In genomic region chr1:88752332-88752731, GRCm38 (mm10) we compare ENCODE assay signal across 8 mouse cellular contexts. TPM values are rescaled to one million over a fixed set of nuclear protein-coding genes. Genes with fewer than 3 reads are reported as not detected.
DNase-seq lines count a peak whose midpoint lies in the region; ATAC-seq and TF ChIP-seq lines count a peak whose summit lies in the region.

No protein-coding gene starts in this region.

- H3K9me3 ChIP-seq in kidney, embryonic 15.5 days (replicated peaks): no peaks in the 10 kb centered on the region; the same call in 1 of the 2 replicates
- no peaks in the 10 kb centered on the region for H3K9me3 ChIP-seq in midbrain, postnatal 0 days (ENCODE audit: low read length)

- peak; percentile 82 for TF ChIP-seq CTCF in midbrain, postnatal 0 days (IDR thresholded peaks at IDR 0.05)
- TF ChIP-seq CTCF in cerebellum, adult 2 months (IDR thresholded peaks at IDR 0.05; ENCODE audit: borderline replicate concordance, insufficient read depth, low read depth, low read length): no peak

- no peak overlapping the region for H3K4me3 ChIP-seq in kidney, embryonic 15.5 days (replicated peaks)
- H3K4me3 ChIP-seq in midbrain, postnatal 0 days (ENCODE audit: low read depth, low read length): no peak overlapping the region
- no peak overlapping the region for H3K4me3 ChIP-seq in cerebellum, adult 2 months (replicated peaks; ENCODE audit: insufficient read depth, low read depth, low read length)

- H3K27me3 ChIP-seq in kidney, embryonic 15.5 days: no peaks in the 10 kb centered on the region
- 0 out of 2 replicates have a peak, but pooled peaks cover 3% of the 10 kb centered on the region for H3K27me3 ChIP-seq in midbrain, postnatal 0 days (ENCODE audit: insufficient read depth, low read length)
- H3K27me3 ChIP-seq in cerebellum, adult 2 months (ENCODE audit: control insufficient read depth, insufficient read depth, low read length): no peaks in the 10 kb centered on the region

- intact Hi-C loops in left cerebral cortex, postnatal 10 days (cut with DNase I): loop anchor here (2.0 kb wide), 1 partner anchor 444 kb away; no protein-coding TSS in a partner anchor

- peak; percentile 56 to 58 for DNase-seq in left cerebral cortex, postnatal 10 days (ENCODE audit: extremely low spot score in 1 of 2, low spot score in 2 of 2)
- DNase-seq in left cerebral cortex, adult 11 months (ENCODE audit: low spot score): no peak
- peak; percentile 89 for DNase-seq in embryo, embryonic 11 days
- peak; percentile 89 for DNase-seq in midbrain, postnatal 0 days (ENCODE audit: low spot score)
- DNase-seq in cerebellum, adult 2 months: no peak

- no peak for TF ChIP-seq POLR2A in cerebellum, adult 2 months (IDR thresholded peaks at IDR 0.05; ENCODE audit: borderline replicate concordance, insufficient read depth, low read length)

- peak overlapping the region; percentile 22; the same call in 1 of the 2 replicates for H3K4me2 ChIP-seq in kidney, embryonic 15.5 days
- H3K4me2 ChIP-seq in midbrain, postnatal 0 days (ENCODE audit: low read depth, low read length, poor library complexity, severe bottlenecking): no peak overlapping the region

- ATAC-seq in kidney, embryonic 15.5 days (replicated peaks; ENCODE audit: low FRiP score): 0 out of 2 replicates have a peak, but pooled peaks have one; percentile 15
- ATAC-seq in midbrain, postnatal 0 days (ENCODE audit: low FRiP score): no peak
- ATAC-seq in megakaryocyte-erythroid progenitor cell, adult 5-6 weeks (replicated peaks; ENCODE audit: low FRiP score, low TSS enrichment, poor library complexity, severe bottlenecking): no peak
- no peak for ATAC-seq in CD4-positive, CD25-positive, alpha-beta regulatory T cell, adult 4 months

- peaks cover 45% of the 10 kb centered on the region for H3K4me1 ChIP-seq in kidney, embryonic 15.5 days
- H3K4me1 ChIP-seq in midbrain, postnatal 0 days (ENCODE audit: insufficient read depth, low read length): no peaks in the 10 kb centered on the region
- no peaks in the 10 kb centered on the region for H3K4me1 ChIP-seq in cerebellum, adult 2 months (ENCODE audit: control insufficient read depth, insufficient read depth, low read length)

- no peak overlapping the region for H3K27ac ChIP-seq in kidney, embryonic 15.5 days
- no peak overlapping the region for H3K27ac ChIP-seq in midbrain, postnatal 0 days (ENCODE audit: low read depth, low read length)
- no peak overlapping the region for H3K27ac ChIP-seq in cerebellum, adult 2 months (ENCODE audit: insufficient read depth, low read length)

- 3% methylated on average over 5 of the region's 5 CpGs for WGBS in kidney, embryonic 15.5 days
- WGBS in midbrain, postnatal 0 days: 9% methylated on average over 5 of the region's 5 CpGs
- WGBS in cerebellum, adult 2 months: 32% methylated on average over 5 of the region's 5 CpGs

- H3K36me3 ChIP-seq in kidney, embryonic 15.5 days: no peaks in the 10 kb centered on the region
- H3K36me3 ChIP-seq in midbrain, postnatal 0 days (ENCODE audit: insufficient read depth, low read length): no peaks in the 10 kb centered on the region

- H3K9ac ChIP-seq in kidney, embryonic 15.5 days: no peak overlapping the region
- H3K9ac ChIP-seq in midbrain, postnatal 0 days (replicated peaks; ENCODE audit: low read length, poor library complexity, severe bottlenecking): no peak overlapping the region

RNA-seq across cellular contexts. Expression of gene Arl4c, which starts 50.3 kb away (rescaled TPM):
- total RNA-seq in left cerebral cortex, postnatal 10 days (2021): 10 to 100 TPM; 56.2 to 62.1 TPM
- polyA plus RNA-seq in kidney, embryonic 15.5 days (2015; fragmentation: Nextera tagmentation; extraction: Ambion mirVana): 26.9 and 27.9 TPM in 2 replicates
- total RNA-seq in midbrain, postnatal 0 days (2014; rRNA removed): 101 and 115 TPM in 2 replicates
- polyA plus RNA-seq in midbrain, postnatal 0 days (2015; fragmentation: Nextera tagmentation; extraction: Ambion mirVana): 44.4 and 47.4 TPM in 2 replicates
- total RNA-seq in megakaryocyte-erythroid progenitor cell, adult 5-6 weeks (2014; fragmentation: Nextera tagmentation): 0.87 and 1.6 TPM in 2 replicates
- total RNA-seq in megakaryocyte-erythroid progenitor cell, adult 5-6 weeks (2017): 3.2 and 5.9 TPM in 2 replicates
- polyA plus RNA-seq in cerebellum, adult 2 months (2012; rRNA removed): 48.9 and 50.0 TPM in 2 replicates
- 10 to 100 TPM; 16.0 to 19.4 TPM for polyA plus RNA-seq in CD4-positive, CD25-positive, alpha-beta regulatory T cell, adult 4 months (2017; shearing (Covaris generic))

Comparison
In these comparisons a context has a peak if more than half of its experiments do, and no peak if none do; other contexts are left out.
1. DNase-seq: peak in left cerebral cortex, postnatal 10 days (2 of 2), embryo, embryonic 11 days (single experiment) and midbrain, postnatal 0 days (single experiment); none in left cerebral cortex, adult 11 months (single experiment) and cerebellum, adult 2 months (0 of 2).